Mouse (Mus musculus) spleen, postnatal 4 days (tissue): Measurements from ENCODE around the gene Dio3.

Source experiments
- DNase-seq, 2 experiments: peaks; one replicate each; pipeline ENCODE4 v3.0.0; 2022; ENCODE audit warnings: low spot score in 2 of 2

Dio3 gene

DNA sequence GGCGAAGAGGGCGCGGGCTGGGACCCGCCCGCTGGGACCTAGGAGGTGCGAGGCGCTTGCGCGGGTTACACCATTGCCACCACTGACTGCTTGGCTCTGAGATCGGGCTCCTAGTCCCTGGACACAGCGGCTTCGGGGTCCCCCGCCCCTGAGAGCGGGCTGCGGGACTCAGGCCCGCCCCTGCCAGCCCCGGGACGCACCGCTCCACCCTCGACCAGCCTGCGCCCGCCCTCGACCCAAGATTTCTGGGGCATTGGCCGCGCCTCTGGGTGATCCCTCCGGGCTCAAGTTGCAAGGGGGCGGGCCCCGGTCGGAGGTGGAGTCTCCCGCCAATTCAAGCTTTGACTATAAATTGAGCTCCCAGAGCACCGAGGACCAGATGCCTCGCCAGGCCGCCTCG lies at the start of gene Dio3:
Dio3 (plus strand) TSS at position 216 of the 400 bp plus-strand sequence.
- DNase-seq, result no peak

DNA sequence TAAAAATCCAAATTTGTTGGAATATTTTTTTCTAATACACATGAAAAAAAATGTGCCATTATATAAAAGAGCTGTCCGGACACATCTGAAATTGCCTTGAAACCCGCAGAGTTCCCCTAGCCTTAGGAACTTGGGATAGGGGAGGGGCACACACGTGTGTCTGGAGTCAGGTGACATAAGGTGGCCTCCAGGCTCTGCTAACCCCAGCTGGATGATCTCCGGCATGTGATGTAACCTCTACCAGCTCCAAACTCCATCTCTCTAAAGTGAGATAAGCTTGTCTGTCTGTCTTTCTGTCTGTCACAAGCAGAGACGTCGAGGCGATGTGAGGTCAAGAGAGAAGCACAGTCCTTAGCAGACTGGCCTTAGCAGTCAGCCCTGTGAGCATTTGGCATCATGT lies 48.6 kb upstream of the Dio3 start:
- DNase-seq, result no peak

DNA sequence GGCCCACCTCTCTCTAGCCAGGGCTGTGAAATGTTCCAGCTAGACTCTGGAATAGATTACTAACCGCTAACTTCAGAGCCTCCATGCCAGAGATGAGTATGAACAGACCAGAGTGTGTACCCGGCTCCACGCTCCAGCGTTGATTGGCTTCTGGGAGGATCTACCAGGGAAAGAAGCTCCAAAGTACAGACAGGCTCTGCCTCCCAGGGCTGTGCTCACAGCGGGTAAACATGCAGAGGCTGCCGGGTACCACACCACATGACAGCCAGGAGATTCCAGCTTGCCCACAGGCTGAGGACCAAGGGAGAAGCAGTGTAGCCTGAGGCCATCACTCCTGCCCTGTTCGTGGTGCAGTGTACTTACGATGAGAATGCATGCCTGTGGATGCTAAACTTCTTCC lies 48.1 kb upstream of the Dio3 start:
- no peak for DNase-seq

DNA sequence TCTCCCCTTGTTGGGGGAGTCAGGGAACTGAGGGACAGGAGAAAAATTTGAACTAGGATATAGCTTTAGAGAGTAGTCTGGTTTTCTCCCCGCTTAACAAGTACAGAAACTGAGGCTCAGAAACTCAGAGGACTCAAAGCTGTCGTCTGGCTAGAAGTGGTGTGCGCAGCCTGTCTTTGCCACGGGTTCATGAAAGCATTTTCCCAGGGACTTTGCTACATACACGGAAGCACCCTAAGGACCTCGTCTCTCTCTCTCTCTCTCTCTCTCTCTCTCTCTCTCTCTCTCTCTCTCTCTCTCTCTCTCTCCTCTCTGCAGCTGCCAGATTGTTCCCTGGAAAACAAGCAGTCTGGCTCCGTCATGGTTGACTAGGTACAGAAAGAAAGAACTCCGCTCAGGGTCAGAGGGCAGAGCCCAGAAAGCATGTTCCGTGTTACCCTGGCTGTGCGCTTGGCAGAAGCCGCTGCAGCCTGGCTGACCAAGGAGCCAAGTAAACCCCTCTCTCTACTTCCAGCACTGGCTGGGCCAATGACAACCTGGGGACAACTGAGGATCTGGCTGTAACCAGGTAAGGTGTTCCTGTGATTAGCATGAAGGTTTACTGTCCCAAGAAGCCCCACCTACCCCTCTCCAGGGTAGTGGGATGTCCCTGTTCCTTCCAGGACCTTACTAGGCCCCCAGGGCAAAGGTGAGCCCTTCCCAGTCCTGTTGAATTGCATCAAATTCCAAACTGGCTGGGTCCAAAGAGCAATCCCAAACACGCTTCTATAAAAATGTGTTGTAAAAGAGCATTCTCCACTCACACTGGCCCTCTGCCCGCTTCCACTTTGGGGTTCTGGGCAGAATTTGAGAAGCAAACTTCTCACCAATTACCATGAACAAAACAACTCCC lies 46.9 kb upstream of the Dio3 start:
- DNase-seq, result no peak

DNA sequence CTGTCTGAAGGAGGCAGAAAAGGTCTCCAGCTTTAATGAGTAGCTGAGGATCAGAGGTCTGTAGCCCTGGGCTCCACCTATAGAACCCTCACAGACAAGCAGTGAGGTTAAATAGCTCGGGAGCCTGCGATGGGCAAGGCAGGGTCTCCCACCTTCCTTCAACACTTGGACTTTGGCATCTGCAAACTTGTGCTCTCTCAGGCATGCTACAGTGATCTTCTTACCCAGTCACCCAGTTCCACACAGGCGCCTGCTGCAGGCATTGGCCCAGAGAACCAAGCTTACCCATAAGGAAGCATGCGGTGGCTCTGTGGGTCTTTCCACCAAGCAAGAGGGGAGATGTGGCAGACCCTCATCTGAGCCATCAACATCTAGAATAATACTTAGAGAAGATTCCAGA lies 43.0 kb upstream of the Dio3 start:
- no peak for DNase-seq

DNA sequence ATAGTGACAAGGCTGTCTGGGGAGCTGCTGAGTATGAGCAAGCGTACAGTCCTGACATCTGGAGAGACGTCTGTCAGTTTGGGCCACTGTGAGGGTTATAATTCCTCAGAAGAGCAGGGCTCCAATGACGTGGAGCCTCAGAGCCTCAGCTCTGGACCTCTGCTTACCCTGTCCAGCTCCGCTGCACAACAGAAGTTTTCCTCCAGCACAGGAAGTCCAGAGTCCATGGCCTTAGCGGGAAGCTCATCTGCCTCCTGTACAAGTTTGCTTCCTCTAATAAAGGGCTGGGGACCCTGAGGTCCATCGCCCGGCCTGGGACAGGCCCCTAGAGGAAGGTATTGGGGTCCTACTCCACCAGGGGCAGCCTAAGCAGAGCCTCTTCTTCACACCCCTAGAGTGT lies 41.8 kb upstream of the Dio3 start:
- DNase-seq, result no peak

DNA sequence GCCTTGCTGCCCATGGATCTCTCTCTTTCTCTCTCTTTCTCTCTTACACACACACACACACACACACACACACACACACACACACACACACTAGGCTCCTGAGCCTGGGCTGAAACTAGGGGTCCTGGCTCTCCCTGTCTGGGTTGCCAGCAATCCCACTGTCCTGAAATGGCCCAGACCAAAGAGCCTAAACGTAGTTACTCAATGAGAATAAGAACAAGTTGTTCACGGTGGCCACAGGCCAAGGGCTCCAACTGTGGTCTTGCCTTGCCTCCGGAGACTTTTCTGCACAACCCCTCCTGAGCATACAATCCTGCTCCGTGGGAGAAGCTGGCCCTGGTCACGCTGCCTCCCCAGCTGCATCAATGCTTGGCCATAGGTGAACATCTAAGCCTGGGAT lies 39.5 kb upstream of the Dio3 start:
- DNase-seq, result no peak

DNA sequence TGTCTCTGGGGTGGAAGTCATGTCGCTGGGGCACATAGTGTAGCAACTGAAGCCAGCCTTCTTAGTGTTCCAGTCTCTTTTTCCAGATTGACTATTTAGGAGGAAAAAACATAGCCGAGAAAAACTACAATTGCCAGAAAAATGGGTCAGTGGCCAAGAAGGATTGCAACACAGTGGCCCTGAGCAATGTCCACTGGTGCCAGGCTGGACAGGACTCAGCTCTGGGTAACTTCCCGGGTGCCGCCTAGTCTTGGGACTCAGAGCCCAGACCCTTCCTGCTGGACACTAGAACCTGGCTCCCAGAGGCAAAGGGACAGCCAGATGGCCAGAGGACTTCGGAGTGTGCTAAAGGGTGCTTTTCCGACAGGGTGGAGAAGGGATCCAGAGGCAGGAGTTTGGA lies 34.3 kb upstream of the Dio3 start:
- DNase-seq, result no peak

DNA sequence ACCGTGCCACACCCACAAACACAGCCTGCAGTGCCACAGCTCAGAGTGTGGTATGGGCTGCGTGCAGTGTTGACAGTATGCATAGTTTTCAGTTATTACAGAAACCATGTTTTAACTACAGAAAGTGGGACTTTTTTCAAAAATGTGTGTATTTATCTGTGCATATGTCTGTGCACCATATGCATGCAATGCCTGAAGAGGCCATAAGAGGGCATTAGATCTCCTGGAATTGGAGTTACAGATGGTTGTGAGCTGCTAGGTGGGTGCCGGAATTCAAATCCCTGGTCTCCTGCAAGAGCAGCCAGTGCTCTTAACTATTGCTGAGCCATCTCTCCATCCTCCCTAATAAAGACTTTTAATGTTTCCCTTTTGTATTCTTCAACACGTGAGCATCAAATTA lies 33.4 kb upstream of the Dio3 start:
- no peak for DNase-seq

DNA sequence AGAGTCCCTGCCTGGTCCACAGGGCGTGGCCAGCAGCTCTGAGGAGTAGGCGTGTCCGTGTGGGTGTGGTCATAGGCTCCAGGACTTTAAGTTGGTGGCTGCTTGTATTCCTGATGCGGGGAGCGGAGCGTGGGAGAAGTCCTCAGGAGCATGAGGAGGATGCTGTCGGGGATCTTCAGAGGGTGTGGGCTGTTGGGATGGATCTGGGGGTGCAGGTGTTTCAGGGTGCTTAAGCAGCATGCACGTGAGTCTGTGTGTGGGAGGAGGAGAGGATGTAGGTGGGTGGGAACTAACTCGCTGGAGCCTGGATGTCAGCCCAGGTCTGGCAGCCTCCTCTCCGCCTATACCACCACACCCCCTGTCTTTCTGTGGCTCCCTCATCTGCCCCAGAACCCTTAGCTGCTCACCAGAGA lies 26.7 kb upstream of the Dio3 start:
- no peak for DNase-seq

DNA sequence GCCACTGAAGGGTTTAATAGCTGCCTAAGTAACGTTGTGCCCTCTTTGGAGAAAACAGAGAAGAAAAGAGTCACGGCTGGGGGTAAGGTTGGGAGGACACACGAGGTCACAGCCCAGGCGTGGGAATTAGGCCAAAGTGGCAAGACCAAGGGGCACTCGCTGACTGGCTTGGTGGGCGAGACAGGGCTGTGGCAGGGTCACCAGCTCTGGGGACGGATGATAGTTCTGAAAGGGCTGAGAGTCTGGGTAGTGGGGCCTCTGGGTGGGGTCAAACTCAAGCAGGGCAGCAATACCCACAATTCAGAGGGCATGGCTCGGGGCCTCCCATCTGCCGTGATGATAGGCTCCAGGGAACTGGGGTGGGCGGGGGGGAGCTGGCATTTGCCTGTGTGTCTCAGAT lies 23.1 kb upstream of the Dio3 start:
- DNase-seq, result no peak

DNA sequence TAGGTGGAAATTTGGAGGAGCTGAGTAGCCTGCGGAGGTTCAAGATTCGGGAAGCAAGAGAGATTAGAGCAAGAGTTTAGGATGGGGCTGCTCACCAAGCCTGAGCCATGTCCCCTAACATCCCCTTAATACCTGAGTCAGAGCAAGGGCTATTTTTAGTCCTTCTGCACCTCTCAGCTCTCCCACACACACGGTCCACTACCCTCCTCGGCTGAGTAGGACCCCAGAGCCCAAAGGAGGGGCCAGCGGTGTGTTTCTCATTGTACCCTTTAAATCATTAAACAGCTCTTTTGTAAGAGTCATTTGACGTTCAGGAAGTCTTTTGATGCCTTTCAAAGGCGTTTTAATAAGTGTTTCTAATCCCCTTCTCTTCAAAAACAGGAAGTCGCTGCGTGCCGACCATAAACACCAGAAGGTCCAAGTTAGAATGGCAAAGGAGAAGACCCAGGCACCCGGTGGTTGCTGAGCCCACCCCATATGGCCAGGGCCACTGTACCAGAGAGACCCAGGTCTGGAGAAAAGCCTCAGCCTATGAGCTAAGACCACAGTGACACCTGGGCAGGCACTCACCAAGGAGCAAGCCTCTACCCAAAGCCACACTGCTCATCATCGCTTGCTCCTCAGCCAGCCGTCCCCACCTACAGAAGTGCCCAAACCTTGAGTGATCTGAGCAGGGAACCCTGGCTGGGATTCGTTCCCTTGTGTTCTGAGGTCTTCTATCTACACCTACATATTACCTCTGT lies 22.2 kb upstream of the Dio3 start:
- DNase-seq, result no peak

DNA sequence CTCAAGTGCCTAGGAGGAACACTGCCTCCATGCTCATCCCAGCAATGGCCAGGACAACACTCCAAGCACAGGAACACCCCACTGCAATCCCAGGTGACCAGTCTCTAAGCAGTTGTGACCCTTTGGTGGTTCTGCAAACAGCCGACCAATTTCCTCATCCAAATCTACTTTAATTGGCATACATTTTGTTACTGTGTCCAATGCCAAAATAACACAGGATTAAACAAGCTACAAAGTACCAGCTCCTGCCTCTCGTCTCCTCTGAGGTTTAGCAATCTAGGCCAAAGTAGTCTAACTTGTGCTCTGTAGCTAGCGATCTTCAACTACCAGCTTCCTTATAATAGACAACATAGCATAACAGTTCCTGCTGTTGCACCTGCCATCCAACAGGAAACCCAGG lies 10.6 kb upstream of the Dio3 start:
- DNase-seq, result no peak

DNA sequence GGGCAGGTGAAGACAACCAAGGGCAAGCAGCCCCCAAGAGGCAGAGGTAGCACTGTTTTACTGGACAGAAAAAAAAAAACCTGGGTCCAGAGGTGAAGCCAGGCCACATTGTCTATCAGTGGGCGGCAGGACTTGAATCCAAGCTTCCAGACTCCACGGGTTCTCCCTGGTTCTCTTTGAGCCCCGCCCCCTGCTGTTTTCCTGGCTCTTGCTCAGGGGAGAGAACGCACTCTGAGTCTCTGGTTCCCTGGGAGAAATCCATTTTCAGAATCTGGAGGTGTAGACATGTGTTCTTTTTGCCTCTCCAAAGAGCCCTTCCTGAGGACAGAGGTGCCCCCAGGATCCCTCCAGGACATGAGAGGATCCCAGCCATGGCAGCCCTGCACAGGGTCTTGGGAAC lies 9.2 kb upstream of the Dio3 start:
- DNase-seq, result no peak

DNA sequence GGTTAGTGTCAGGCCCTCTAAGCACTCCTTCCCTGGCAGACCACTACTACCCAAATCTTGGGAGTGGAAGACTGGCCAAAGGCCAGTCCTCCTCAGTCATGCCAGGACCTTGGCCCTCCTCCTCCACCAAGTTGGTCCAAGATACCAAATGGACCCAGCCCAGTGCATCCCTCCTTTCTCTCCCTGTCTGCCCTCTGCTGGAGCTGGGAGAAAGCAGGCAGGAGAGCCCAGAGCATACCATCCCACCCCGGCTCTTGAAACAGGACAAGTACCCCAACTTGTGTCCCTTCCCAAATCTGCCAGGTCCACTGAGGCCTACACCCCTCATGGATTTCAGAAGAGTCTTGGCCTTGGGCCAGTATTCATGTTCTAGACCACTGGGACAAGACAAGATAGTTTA lies 2.8 kb upstream of the Dio3 start:
- no peak for DNase-seq

DNA sequence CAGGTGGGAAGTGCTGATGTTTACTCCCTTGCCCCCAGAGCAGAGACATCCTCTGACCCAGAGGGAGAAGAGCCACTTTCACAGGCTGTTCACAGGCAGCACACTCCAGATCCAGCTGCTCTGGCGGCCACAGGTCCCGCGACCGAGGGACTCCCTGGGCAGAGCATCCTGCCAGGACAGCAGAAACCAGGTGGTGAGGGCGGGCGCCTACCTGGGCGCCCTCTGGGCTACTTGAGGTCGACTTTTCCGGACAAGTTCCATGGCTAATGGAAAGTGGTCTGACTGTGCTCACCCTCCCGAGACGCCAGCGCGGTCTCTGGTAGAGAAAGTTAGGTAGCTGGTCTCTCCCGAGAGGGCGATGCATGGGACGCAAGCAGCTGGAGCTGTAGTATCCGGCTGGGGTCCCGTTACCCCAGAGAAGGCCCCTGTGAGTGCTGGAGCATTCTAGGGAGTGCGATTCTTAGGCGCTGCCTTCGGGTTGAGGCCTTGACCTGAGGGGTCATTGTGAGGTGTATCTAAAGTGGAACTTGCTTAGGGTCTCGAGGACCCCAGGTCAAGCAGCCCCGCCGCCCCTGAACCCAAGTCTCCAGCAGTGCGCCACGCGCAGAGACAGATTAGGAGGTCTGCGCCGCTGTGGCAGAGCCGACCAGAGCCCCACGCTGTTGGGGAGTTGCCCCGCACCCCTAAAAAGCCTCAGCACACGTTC lies 1.5 kb upstream of the Dio3 start:
- no peak for DNase-seq

DNA sequence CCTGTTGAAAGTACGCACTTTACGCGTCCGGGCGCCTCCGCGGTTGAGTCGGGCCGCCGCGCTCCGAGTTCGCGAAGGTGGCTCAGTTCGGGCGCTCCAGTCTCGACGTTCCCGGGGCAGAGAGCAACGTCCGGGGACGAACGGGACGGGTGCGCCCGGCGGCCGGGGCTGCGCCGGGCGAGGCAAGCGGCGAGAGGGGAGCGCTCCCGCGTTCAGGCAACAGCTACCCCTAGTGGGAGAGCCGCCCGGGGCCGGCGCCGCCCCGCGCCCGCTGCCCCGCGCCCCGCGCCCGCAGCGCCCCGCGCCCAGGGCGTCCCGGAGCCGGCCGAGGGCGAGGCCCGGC lies 932 bp upstream of the Dio3 start:
- no peak for DNase-seq

DNA sequence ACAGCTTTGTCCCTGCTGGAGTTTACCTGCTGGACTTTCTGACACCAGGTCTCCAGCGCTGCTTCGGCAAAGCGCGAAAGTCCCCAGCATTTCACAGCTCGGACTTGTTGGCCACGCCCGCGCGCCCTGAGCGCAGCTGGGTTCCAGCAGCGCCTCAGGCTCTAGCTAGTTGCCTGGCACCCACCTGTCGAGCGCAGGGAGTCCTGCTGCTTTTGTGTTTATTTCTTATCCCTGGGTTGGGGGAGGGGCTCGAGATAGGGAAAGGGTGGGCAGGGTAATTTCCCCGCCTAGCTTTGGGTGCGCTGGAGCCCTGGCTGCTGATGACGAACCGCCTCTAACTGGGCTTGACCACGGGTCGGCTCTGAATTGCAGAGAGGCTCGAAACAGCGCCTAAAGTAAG lies 1.5 kb downstream of the Dio3 start:
- DNase-seq, result no peak

DNA sequence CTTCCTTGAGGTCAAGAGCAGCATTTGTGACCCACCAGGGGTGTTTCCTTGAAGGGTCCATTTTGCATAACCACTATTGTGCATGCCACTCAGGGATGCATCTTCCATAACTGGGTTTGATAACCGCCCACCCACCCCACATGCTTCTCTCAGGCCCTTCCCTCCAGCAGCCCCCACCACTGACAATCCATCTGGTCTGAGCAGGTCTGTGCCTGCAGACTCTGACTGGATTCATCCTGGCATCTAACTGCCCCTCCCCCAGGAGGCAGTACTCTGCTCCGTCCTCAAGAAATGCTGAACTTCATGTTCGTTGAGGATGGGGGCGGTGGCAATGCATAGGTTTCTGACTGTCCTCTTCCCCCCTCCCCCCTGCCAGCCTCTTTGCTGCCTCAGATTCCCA lies 4.9 kb downstream of the Dio3 start:
- no peak for DNase-seq

DNA sequence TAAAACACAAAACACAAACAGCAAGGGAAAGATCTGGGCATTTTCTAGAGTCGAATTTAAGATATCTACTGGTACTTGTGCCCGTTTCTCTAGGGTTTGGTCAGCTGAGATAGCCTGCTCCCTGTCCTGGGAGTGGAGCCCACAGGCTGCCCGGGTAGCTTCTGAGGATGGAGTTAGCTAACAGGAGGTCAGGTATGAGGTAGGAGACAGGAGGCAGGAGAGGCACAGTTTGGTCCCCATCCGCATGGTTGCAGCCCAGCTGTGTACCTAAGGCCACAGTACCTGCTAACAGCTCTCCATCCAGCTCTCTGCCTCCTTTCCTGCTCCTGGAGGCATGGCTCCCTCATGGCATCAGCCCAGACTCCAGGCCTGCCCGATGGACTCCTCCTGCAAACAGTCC lies 13.9 kb downstream of the Dio3 start:
- DNase-seq, result no peak

DNA sequence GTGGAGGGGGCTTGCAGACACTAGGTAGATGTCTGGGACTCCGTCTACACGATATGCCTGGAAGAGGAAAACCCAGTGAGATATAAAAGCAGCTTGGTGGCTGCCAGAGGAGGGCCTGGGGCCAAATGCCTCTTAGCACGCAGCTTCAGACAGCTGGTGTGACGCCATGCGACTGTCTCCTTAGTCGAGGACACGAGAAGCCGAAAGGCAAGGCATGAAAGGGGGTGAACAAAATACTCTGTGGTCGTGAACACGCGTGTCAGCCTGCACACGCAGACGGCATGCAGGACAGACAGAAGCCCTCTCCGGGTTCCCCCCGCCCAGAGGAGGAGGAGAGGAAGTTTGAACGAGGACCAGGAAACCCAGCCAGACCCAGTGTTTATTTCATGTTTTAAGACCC lies 16.0 kb downstream of the Dio3 start:
- DNase-seq, result no peak

DNA sequence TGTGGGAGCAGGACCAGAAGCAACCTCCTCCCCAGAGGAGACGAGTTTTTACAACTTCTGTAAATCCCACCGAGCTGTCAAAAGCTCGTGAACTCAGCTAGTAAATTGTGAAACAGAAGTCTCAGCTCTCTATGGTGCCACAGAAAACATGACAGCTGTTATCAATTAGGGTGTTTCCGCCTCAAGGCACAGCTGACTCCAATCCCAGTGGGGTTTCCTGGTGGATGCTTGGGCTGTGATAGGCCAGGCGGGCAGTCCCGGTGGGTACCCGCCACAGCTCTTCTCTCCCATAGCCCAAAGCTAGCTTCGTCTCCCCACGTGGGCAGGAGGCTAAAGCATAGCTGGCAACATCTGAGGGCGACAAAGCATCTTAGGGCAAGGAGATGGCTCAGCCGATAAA lies 19.8 kb downstream of the Dio3 start:
- DNase-seq, result peak in 1 of 2 experiments; percentile 40

DNA sequence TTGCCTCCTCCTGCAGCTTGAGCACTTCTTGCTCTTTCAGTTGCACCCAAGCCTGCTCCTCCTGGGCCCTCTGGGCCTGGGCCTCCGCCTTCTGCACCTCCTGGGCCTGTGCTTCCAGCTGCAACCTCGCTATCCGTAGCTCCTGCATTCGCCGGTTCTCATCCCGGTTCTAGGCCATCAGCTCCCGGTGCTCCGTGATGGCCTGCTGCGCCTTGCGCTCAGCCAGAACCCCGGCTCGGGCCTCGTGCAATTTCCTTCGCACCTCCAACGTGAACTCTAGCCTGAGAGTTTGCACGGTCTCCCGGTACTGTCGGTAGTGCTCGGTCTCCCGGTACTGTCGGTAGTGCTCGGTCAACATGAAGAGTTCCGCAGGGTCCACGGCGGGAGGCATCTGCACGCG lies 40.8 kb downstream of the Dio3 start:
- no peak for DNase-seq
